Mouse (Mus musculus): ENCODE measurements around the gene Lypd6. TPM values are rescaled to one million over a fixed set of nuclear protein-coding genes. Genes with fewer than 3 reads are reported as not detected.
A peak's percentile ranks its signal among the peaks of the same experiment; 100 is the strongest.

The Lypd6 gene
- polyA plus RNA-seq, 1 experiment, result 3.9 TPM

DNA sequence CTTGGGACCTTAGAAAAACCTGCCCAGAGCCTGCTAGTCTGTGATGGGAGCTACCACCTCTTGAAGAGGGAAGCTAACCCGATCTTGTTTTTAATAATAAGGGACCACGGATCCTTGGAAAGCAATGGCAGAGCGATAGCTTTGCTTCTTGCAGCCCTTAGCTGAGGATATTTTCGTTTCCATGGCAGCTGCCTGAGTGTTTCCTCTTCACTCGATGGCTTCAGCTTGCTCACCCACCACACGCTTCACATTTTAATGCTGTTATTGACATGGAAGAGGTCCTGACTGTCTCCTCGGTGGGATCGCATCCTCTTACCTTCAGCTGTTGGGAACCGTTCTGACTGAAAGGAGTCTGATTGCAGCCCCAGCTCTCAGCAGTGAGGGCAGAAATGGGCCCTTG lies 54.6 kb downstream of the Lypd6 start:
- Histone ChIP-seq H3ac (ENCODE audit: control insufficient read depth, insufficient read length) (no peak overlapping the region), H3K36me3 (ENCODE audit: control insufficient read depth, insufficient read depth) (no peaks in the 10 kb centered on the region), H3K27me3 (ENCODE audit: control insufficient read depth, insufficient read depth, insufficient read length) (no peaks in the 10 kb centered on the region), H3K4me2 (ENCODE audit: low read depth) (no peak overlapping the region), H3K4me3 (no peak overlapping the region), H3K79me2 (ENCODE audit: control insufficient read depth, insufficient read depth) (no peaks in the 10 kb centered on the region)
- no peak for TF ChIP-seq TCF12 (IDR thresholded peaks at IDR 0.05; ENCODE audit: insufficient read depth, poor library complexity, severe bottlenecking)
- TF ChIP-seq USF1 (IDR thresholded peaks at IDR 0.05; ENCODE audit: low read depth), result no peak
- TF ChIP-seq POLR2A (IDR thresholded peaks at IDR 0.05; ENCODE audit: insufficient read length, low read depth), result no peak
- no peak for TF ChIP-seq POLR2AphosphoS2 (IDR thresholded peaks at IDR 0.05; ENCODE audit: insufficient read length, low read depth)
- no peak for TF ChIP-seq SRF (IDR thresholded peaks at IDR 0.05; ENCODE audit: control insufficient read depth, insufficient read length, low read depth)
- TF ChIP-seq TCF3 (IDR thresholded peaks at IDR 0.05; ENCODE audit: insufficient read length, low read depth), result no peak

- Histone ChIP-seq H3K4me2 (ENCODE audit: low read depth) (no peak overlapping the region), H3K36me3 (ENCODE audit: control insufficient read depth, insufficient read depth) (no peaks in the 10 kb centered on the region), H3K27me3 (ENCODE audit: control insufficient read depth, insufficient read depth, insufficient read length) (no peaks in the 10 kb centered on the region), H3ac (ENCODE audit: control insufficient read depth, insufficient read length) (no peak overlapping the region), H3K4me3 (no peak overlapping the region), H3K79me2 (ENCODE audit: control insufficient read depth, insufficient read depth) (no peaks in the 10 kb centered on the region)
- no peak for TF ChIP-seq USF1 (IDR thresholded peaks at IDR 0.05; ENCODE audit: low read depth)
- TF ChIP-seq E2F4 (IDR thresholded peaks at IDR 0.05; ENCODE audit: insufficient read depth), result no peak
Observed at GRCm38 (mm10) chr2:50123376-50123775, 57.1 kb downstream of the Lypd6 start.

GRCm38 (mm10) chr2:50127513-50128175 lies 61.4 kb downstream of the Lypd6 start:
- Histone ChIP-seq H3K4me3 (no peak overlapping the region), H3K79me2 (ENCODE audit: control insufficient read depth, insufficient read depth) (no peaks in the 10 kb centered on the region), H3K36me3 (ENCODE audit: control insufficient read depth, insufficient read depth) (no peaks in the 10 kb centered on the region), H3ac (ENCODE audit: control insufficient read depth, insufficient read length) (no peak overlapping the region), H3K4me2 (ENCODE audit: low read depth) (no peak overlapping the region), H3K27me3 (ENCODE audit: control insufficient read depth, insufficient read depth, insufficient read length) (no peaks in the 10 kb centered on the region)
- no peak for TF ChIP-seq SRF (IDR thresholded peaks at IDR 0.05; ENCODE audit: control insufficient read depth, insufficient read length, low read depth)
- peak in 2 of 3 experiments; percentile 24 to 87 for TF ChIP-seq MYOG (IDR thresholded peaks at IDR 0.05; ENCODE audit: control insufficient read depth in 1 of 3, insufficient read depth in 1 of 3, insufficient read length in 2 of 3, low read depth in 2 of 3)
- peak in 2 of 3 experiments; percentile 66 to 69 for TF ChIP-seq MYOD1 (IDR thresholded peaks at IDR 0.05; ENCODE audit: control insufficient read depth in 1 of 3, insufficient read length in 2 of 3, low read depth in 2 of 3)
- no peak for TF ChIP-seq MAX (IDR thresholded peaks at IDR 0.05; ENCODE audit: low read depth)

DNA sequence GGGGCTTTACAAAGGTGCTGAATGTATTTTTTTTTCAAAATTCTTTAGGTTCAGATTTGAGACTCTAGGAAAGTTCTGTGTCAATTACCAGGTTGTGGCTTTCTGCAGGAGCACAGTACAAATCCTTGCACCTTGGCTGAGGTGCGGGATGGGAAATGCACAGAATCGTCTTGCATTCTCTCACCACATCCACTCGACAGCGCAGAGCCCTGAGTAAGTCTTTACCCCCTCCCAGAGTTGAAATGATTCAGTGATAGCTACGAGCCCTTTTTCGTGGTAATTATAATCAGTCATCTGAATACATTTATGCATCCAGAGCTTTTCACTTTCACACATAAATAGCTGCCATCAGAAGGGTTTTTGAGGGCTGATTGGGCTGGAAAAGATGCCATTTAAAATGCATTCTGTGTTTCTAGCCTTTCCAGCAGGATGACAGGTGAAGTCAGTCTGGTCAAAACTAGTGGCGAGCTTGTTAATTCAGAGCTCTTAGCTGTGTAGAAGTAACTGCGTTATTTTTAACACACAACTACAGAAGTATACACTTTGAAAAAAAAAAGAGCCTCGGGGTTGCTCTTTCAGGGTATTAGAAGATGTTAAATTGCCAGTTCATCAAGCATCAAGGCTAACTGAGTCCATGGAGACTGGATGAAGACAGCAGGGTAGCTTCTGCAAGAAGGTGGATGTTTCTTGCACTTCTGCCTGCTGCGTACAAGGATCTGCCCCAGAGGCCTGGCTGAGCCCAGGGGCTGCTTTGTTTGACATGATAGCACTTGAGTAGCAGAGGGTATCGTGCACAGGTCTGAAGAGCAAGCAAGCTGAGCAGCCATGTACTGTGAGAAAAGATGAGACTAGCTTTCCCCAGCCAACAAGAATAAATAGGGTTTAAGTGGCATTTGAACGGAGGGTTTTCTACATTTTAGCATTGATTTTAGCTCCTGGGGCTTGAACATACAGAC lies 62.4 kb downstream of the Lypd6 start:
- TF ChIP-seq MYOG (IDR thresholded peaks at IDR 0.05; ENCODE audit: control insufficient read depth in 1 of 3, insufficient read depth in 1 of 3, insufficient read length in 2 of 3, low read depth in 2 of 3) (no peak), MAX (IDR thresholded peaks at IDR 0.05; ENCODE audit: low read depth) (no peak), SRF (IDR thresholded peaks at IDR 0.05; ENCODE audit: control insufficient read depth, insufficient read length, low read depth) (no peak), MYOD1 (IDR thresholded peaks at IDR 0.05; ENCODE audit: control insufficient read depth in 1 of 3, insufficient read length in 2 of 3, low read depth in 2 of 3) (no peak), REST (IDR thresholded peaks at IDR 0.05; ENCODE audit: insufficient read depth, insufficient read length) (no peak), CEBPB (IDR thresholded peaks at IDR 0.05; ENCODE audit: insufficient read depth, poor library complexity, severe bottlenecking) (no peak), TCF3 (IDR thresholded peaks at IDR 0.05; ENCODE audit: insufficient read length, low read depth) (no peak), USF1 (IDR thresholded peaks at IDR 0.05; ENCODE audit: low read depth) (no peak), E2F4 (IDR thresholded peaks at IDR 0.05; ENCODE audit: insufficient read depth) (no peak), POLR2AphosphoS2 (IDR thresholded peaks at IDR 0.05; ENCODE audit: insufficient read length, low read depth) (no peak), POLR2A (IDR thresholded peaks at IDR 0.05; ENCODE audit: insufficient read length, low read depth) (no peak), TCF12 (IDR thresholded peaks at IDR 0.05; ENCODE audit: insufficient read depth, poor library complexity, severe bottlenecking) (no peak)
- Histone ChIP-seq H3ac (ENCODE audit: control insufficient read depth, insufficient read length) (no peak overlapping the region), H3K36me3 (ENCODE audit: control insufficient read depth, insufficient read depth) (no peaks in the 10 kb centered on the region), H3K4me2 (ENCODE audit: low read depth) (no peak overlapping the region), H3K27me3 (ENCODE audit: control insufficient read depth, insufficient read depth, insufficient read length) (no peaks in the 10 kb centered on the region), H3K4me3 (no peak overlapping the region), H3K79me2 (ENCODE audit: control insufficient read depth, insufficient read depth) (no peaks in the 10 kb centered on the region)

DNA sequence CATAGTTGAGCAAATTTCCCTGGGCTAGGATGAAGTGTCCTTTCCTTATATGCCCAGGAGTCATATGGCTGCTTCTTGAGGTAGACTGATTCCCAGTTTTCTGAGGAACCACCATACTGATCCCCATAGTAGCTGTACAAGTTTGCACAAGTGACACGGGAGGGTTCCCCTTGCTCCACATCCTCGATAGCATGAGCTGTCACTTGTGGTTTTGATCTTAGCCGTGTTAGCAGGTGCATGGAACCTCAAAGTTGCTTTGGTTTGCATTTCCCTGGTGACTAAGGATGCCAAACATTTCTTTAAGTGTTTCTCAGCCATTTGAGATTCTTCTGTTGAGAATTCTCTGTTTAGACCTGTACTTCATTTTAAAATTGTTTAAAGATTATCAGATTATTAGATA lies 64.4 kb downstream of the Lypd6 start:
- no peak for TF ChIP-seq USF1 (IDR thresholded peaks at IDR 0.05; ENCODE audit: low read depth)
- no peak for TF ChIP-seq E2F4 (IDR thresholded peaks at IDR 0.05; ENCODE audit: insufficient read depth)
- peak; percentile 42; the same call in 1 of the 2 replicates for TF ChIP-seq CEBPB (IDR thresholded peaks at IDR 0.05; ENCODE audit: insufficient read depth, poor library complexity, severe bottlenecking)
- peak in 2 of 3 experiments; percentile 84 to 89 for TF ChIP-seq MYOD1 (IDR thresholded peaks at IDR 0.05; ENCODE audit: control insufficient read depth in 1 of 3, insufficient read length in 2 of 3, low read depth in 2 of 3)
- no peak for TF ChIP-seq REST (IDR thresholded peaks at IDR 0.05; ENCODE audit: insufficient read depth, insufficient read length)
- TF ChIP-seq POLR2A (IDR thresholded peaks at IDR 0.05; ENCODE audit: insufficient read length, low read depth), result no peak
- TF ChIP-seq TCF12 (IDR thresholded peaks at IDR 0.05; ENCODE audit: insufficient read depth, poor library complexity, severe bottlenecking), result peak; percentile 73
- peak; percentile 40 for TF ChIP-seq TCF3 (IDR thresholded peaks at IDR 0.05; ENCODE audit: insufficient read length, low read depth)
- no peak for TF ChIP-seq SRF (IDR thresholded peaks at IDR 0.05; ENCODE audit: control insufficient read depth, insufficient read length, low read depth)
- no peak for TF ChIP-seq MAX (IDR thresholded peaks at IDR 0.05; ENCODE audit: low read depth)
- TF ChIP-seq POLR2AphosphoS2 (IDR thresholded peaks at IDR 0.05; ENCODE audit: insufficient read length, low read depth), result no peak
- peak in 2 of 3 experiments; percentile 21 to 82 for TF ChIP-seq MYOG (IDR thresholded peaks at IDR 0.05; ENCODE audit: control insufficient read depth in 1 of 3, insufficient read depth in 1 of 3, insufficient read length in 2 of 3, low read depth in 2 of 3)
- Histone ChIP-seq H3K36me3 (ENCODE audit: control insufficient read depth, insufficient read depth) (no peaks in the 10 kb centered on the region), H3K79me2 (ENCODE audit: control insufficient read depth, insufficient read depth) (no peaks in the 10 kb centered on the region), H3K4me3 (no peak overlapping the region), H3K27me3 (ENCODE audit: control insufficient read depth, insufficient read depth, insufficient read length) (no peaks in the 10 kb centered on the region), H3K4me2 (ENCODE audit: low read depth) (no peak overlapping the region), H3ac (ENCODE audit: control insufficient read depth, insufficient read length) (no peak overlapping the region)

All from myocyte (in vitro differentiated cells).